Mouse (Mus musculus) forebrain, embryonic 12.5 days (tissue): ENCODE measurements around the gene Fgl2. TPM values are rescaled to one million over a fixed set of nuclear protein-coding genes. Genes with fewer than 3 reads are reported as not detected.

Experiments
- ATAC-seq: fragments of 200-750 bp; cut with Nextera tagmentation; 2 replicates; pipeline ENCODE4 v1.8.0; 2017; ENCODE audit warnings: moderate TSS enrichment; ENCODE audit not compliant: low FRiP score
- H3K27ac ChIP-seq: fragments of 300-500 bp; sonication (generic); 2 replicates; pipeline ENCODE4 v1.5.1; 2016; ENCODE audit warnings: mild to moderate bottlenecking
- H3K27me3 ChIP-seq: fragments of 300-500 bp; sonication (generic); 2 replicates; pipeline ENCODE4 v1.6.1; 2016; ENCODE audit warnings: mild to moderate bottlenecking
- H3K36me3 ChIP-seq: fragments of 300-500 bp; sonication (generic); replicated peaks from 2 replicates; pipeline ENCODE4 v1.6.1; 2016; ENCODE audit warnings: mild to moderate bottlenecking
- H3K4me1 ChIP-seq: fragments of 300-500 bp; sonication (generic); 2 replicates; pipeline ENCODE4 v1.6.1; 2016
- H3K4me2 ChIP-seq: fragments of 300-500 bp; sonication (generic); 2 replicates; pipeline ENCODE4 v1.6.1; 2016; ENCODE audit warnings: mild to moderate bottlenecking, moderate library complexity
- H3K4me3 ChIP-seq: fragments of 300-500 bp; sonication (generic); replicated peaks from 2 replicates; pipeline ENCODE4 v1.5.1; 2016; ENCODE audit warnings: mild to moderate bottlenecking
- H3K9ac ChIP-seq: fragments of 300-500 bp; sonication (generic); 2 replicates; pipeline ENCODE4 v1.6.1; 2016; ENCODE audit warnings: mild to moderate bottlenecking
- H3K9me3 ChIP-seq: fragments of 300-500 bp; sonication (generic); 2 replicates; pipeline ENCODE4 v1.6.1; 2016
- WGBS: fragments of 180-500 bp; shearing (Covaris S2); methylation state at CpG from one replicate; pipeline ENCODE4 v1.1.7; 2016; 5-methylcytosine and 5-hydroxymethylcytosine counted together
- polyA plus RNA-seq: library from polyadenylated mRNA; unstranded; fragments of >200 nt; fragmentation: Nextera tagmentation; extraction: Ambion mirVana; gene quantifications from 2 replicates; pipeline ENCODE4 v1.2.1, GENCODE M21; 2016

The Fgl2 gene
- polyA plus RNA-seq, 1 experiment from 2014 or later = 1.4 TPM

DNA sequence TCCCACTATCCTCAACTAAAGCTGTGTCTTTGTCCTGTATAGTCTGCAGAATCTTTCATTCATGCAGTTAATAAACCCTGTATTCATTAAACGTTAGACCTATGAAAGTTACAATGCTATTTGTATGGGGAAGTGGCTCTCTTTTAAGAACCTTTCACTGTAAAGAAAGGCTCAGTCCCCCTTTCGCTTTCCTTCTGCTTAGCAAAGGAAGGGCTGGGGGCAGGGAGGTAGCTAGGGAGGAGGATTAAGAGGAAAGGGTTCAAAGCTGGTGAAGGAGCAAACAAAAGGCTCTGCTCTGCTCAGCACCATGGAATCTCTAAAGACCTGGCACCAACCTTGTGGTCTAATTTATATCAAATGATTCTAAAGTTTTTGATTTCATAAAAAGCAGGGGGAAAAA lies 4.9 kb upstream of the Fgl2 start:
- ATAC-seq = no peak
- Histone ChIP-seq H3K4me2 (no peak overlapping the region), H3K9me3 (no peaks in the 10 kb centered on the region), H3K27me3 (no peaks in the 10 kb centered on the region), H3K4me3 (no peak overlapping the region), H3K36me3 (no peaks in the 10 kb centered on the region), H3K9ac (no peak overlapping the region), H3K27ac (no peak overlapping the region), H3K4me1 (peaks cover 14% of the 10 kb centered on the region)
- WGBS = 0% methylated on average over 2 of the region's 2 CpGs

DNA sequence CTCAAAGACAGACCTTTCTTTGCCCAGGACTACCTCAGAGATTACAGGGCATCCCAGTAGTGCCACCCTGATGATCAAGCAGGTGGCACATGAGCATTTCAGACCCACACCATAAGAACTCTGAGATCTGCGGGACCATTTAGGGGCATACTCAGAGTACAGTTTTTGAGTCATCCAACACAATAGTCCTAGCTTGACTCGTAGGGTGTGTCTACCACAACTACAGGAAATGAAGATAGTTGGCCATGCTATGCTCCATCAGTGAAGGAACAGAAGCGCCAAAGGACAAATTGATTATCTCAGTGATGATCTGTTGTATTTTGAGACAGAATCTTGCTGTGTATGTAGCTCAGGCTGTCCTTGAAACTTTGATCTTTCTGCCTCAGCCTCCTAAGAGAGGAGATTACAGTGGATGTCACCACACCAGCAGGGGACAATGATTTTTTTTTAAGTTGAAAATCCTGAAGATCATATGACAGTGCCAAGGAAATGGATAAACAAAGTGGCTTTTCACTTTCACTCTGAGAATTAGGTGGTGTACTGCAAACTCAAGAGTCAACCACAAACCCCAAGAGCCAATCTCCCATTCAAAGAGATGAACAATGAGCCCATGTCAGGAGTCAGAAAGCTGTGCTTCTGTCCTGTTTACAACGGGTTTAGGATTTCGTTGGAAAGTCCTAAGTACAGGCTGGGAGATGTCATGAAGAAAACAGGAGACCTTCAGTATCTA lies 2.1 kb upstream of the Fgl2 start:
- no peak overlapping the region for H3K27ac ChIP-seq
- 92% methylated on average over 5 of the region's 5 CpGs for WGBS

DNA sequence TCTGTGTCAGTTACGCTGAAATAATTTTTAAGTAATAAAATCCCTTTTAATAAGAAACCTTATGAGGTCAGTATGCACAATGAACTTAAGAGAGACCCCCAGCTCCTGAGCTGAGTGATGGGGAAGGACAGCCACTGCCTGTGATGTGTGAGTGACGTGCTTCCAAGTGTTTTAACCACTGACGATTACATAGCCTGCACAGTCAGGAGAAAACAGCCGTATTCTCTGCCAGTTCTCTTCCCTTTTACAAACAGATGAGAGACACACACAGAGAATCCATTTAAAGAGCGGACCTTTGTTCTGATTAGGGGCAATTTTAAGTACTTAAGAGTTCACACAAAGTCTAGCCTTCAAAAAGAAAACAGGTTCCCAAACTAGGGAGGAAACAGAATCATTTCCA lies 522 bp upstream of the Fgl2 start:
- H3K4me3 ChIP-seq = peak overlapping the region; percentile 50
- peak; percentile 55; the same call in 1 of the 2 replicates for ATAC-seq
- H3K27me3 ChIP-seq = no peaks in the 10 kb centered on the region
- WGBS = 32% methylated on average over 5 of the region's 5 CpGs
- H3K4me1 ChIP-seq = peaks cover 18% of the 10 kb centered on the region
- H3K4me2 ChIP-seq = peak overlapping the region; percentile 90
- no peak overlapping the region for H3K27ac ChIP-seq
- no peaks in the 10 kb centered on the region for H3K36me3 ChIP-seq
- H3K9ac ChIP-seq = no peak overlapping the region; the same call in 1 of the 2 replicates
- no peaks in the 10 kb centered on the region for H3K9me3 ChIP-seq

More for the DNA sequence above, 2.1 kb upstream of the Fgl2 start:
- ATAC-seq = no peak
- H3K9ac ChIP-seq = no peak overlapping the region
- no peaks in the 10 kb centered on the region for H3K9me3 ChIP-seq
- H3K4me1 ChIP-seq = peaks cover 18% of the 10 kb centered on the region
- no peak overlapping the region for H3K4me2 ChIP-seq
- H3K4me3 ChIP-seq = no peak overlapping the region
- no peaks in the 10 kb centered on the region for H3K27me3 ChIP-seq
- H3K36me3 ChIP-seq = no peaks in the 10 kb centered on the region

DNA sequence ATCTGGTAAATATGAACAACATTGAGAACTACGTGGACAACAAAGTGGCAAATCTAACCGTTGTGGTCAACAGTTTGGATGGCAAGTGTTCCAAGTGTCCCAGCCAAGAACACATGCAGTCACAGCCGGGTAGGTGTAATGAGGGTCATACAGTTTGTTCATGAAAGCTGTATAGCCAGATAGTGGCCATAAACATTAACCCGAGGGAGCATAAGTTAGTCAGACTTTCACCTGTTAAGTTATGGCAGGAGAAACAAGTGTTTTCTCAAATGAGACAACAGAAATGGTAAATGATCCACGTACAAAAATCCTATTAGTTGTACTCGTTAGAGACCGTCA lies 707 bp downstream of the Fgl2 start:
- Histone ChIP-seq H3K4me1 (peaks cover 10% of the 10 kb centered on the region), H3K36me3 (no peaks in the 10 kb centered on the region), H3K9ac (peak overlapping the region; percentile 54), H3K9me3 (no peaks in the 10 kb centered on the region), H3K27ac (no peak overlapping the region), H3K4me3 (peak overlapping the region; percentile 50), H3K27me3 (no peaks in the 10 kb centered on the region), H3K4me2 (peak overlapping the region; percentile 90)
- WGBS = 68% methylated on average over 7 of the region's 7 CpGs
- 0 out of 2 replicates have a peak, but pooled peaks have one; percentile 3 for ATAC-seq

DNA sequence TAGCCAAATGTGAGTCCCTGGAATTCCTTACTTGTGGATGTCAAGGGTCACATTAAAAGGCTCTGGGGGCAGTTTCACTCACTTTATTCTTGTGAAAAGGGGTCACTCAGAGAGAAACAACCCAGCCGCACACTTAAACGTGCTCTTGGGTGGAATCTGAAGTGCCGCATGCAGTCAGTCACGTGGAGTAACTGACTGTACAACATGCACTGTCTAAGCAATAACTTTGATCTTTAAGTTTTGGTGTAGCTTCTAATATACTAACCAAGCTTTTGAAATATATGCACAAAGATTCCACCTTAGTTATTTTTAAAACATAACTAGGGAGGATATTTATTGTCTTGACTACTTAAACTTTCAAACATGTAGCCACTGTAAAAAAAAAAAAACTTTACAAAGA lies 4.5 kb downstream of the Fgl2 start:
- no peak for ATAC-seq
- Histone ChIP-seq H3K9ac (no peak overlapping the region), H3K9me3 (no peaks in the 10 kb centered on the region), H3K4me1 (peaks cover 8% of the 10 kb centered on the region), H3K4me2 (no peak overlapping the region), H3K27me3 (no peaks in the 10 kb centered on the region), H3K36me3 (no peaks in the 10 kb centered on the region), H3K27ac (no peak overlapping the region), H3K4me3 (no peak overlapping the region)
- WGBS = 70% methylated on average over 4 of the region's 4 CpGs

DNA sequence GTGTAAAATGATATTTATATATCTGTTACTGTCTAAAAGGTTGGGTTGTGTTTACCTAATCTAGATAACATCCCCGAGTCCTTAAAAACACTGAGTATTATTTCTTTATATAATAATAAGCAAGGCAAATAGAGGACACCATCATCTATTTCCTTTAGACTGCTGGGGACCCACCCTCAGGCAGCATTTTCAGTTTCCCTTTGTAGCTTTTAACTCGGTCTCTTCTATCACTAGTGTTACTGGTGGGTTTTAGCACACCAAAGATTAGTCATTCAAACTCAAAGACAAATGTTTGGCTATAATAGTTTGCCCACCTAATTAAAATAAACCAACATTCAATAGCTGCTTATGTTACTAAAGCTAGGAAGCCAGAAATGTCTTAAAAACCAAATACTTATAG lies 6.0 kb downstream of the Fgl2 start:
- Histone ChIP-seq H3K4me3 (no peak overlapping the region), H3K36me3 (no peaks in the 10 kb centered on the region), H3K4me2 (no peak overlapping the region), H3K4me1 (no peaks in the 10 kb centered on the region), H3K27ac (no peak overlapping the region), H3K27me3 (no peaks in the 10 kb centered on the region), H3K9me3 (no peaks in the 10 kb centered on the region), H3K9ac (no peak overlapping the region)
- no peak for ATAC-seq
- WGBS = 76% methylated on average over 2 of the region's 2 CpGs

DNA sequence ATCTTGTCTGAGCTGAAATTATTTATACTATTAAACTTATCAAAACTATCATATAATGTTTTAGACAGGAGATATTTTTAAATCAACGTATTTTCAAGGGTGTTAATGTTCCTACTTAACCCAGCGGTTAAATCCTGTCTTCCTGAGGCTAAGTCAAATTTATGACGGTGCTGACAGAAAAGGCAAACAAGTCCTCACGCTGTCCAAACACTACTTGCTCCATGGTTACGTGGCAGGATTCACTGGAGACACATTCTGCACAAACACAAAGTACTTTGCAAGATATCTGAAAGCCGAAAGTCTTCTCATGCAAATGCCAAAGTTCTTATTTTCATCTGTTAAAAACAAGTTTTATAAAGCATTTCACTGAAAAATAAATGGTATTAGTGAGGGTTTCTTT lies 9.5 kb downstream of the Fgl2 start:
- WGBS = 83% methylated on average over 6 of the region's 6 CpGs
- no peaks in the 10 kb centered on the region for H3K4me1 ChIP-seq
- no peaks in the 10 kb centered on the region for H3K9me3 ChIP-seq
- no peak overlapping the region for H3K9ac ChIP-seq
- ATAC-seq = no peak
- no peaks in the 10 kb centered on the region for H3K36me3 ChIP-seq
- no peaks in the 10 kb centered on the region for H3K27me3 ChIP-seq
- no peak overlapping the region for H3K4me3 ChIP-seq
- H3K4me2 ChIP-seq = no peak overlapping the region
- no peak overlapping the region for H3K27ac ChIP-seq

DNA sequence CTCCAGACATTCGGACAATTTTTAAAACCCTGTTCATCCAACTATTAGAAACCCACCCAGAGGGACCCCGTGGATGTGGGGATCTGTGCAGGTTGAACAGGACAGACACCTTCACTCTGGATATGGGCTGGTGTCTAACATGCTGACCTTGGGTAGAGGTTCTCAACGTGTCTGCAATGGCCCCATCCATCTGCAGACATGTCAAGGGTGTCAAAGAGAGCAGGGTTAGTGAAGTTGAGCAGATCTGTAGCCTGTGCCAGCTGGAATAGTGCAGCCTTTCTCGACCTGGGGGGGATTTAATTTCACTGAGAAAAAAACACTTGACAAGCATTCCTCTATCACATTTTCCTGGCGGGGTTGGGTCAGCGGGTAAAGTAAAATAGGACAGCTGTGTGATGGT lies 10.2 kb downstream of the Fgl2 start:
- H3K4me2 ChIP-seq = no peak overlapping the region
- no peak for ATAC-seq
- no peak overlapping the region for H3K9ac ChIP-seq
- H3K27ac ChIP-seq = no peak overlapping the region
- no peaks in the 10 kb centered on the region for H3K4me1 ChIP-seq
- H3K4me3 ChIP-seq = no peak overlapping the region
- H3K27me3 ChIP-seq = no peaks in the 10 kb centered on the region
- no peaks in the 10 kb centered on the region for H3K9me3 ChIP-seq
- 76% methylated on average over 6 of the region's 6 CpGs for WGBS
- H3K36me3 ChIP-seq = no peaks in the 10 kb centered on the region

DNA sequence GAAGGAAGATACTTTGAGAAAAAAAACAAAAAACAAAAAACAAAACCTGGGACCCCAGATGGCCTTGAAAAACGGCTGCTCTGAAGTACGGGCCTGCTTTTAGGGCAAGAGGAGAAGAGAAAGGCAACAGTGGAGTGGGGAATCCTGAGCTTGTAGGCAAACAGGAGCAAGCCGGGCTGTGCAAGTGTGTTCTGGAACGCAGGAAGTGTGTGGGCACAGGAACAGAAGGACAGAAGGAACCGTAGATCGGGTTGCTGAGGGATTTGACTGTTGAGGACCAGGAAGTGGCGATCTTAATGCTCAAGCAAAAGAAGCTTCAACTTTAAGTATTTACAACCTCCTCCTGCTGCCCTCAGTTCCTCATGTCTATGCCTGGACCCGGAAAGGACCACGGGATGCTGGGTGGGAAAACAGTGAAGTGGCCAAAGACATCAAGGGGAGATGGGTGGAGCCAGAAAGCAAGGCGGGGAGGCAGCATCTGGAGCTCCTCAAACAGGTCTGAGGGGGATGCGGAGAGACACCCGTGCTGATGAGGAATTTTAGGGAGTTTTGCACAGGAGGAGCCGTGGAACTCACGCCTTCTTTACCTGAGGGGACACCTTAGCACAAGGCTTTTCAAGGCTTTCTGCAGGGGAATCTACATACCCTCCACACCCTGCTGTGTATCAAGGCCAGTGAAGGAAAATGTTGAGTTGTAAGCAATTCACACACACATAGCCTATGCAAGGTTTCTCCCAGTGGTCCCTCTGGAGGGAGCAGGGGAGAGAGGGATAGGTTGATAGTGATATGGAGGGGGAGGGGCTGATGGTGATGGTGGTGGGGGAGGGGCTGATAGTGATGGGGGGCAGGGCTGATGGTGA lies 11.2 kb downstream of the Fgl2 start:
- Histone ChIP-seq H3K9ac (no peak overlapping the region), H3K4me3 (no peak overlapping the region), H3K4me2 (no peak overlapping the region), H3K27ac (no peak overlapping the region), H3K27me3 (no peaks in the 10 kb centered on the region), H3K36me3 (no peaks in the 10 kb centered on the region), H3K4me1 (no peaks in the 10 kb centered on the region), H3K9me3 (no peaks in the 10 kb centered on the region)
- 51% methylated on average over 14 of the region's 14 CpGs for WGBS
- ATAC-seq = no peak

DNA sequence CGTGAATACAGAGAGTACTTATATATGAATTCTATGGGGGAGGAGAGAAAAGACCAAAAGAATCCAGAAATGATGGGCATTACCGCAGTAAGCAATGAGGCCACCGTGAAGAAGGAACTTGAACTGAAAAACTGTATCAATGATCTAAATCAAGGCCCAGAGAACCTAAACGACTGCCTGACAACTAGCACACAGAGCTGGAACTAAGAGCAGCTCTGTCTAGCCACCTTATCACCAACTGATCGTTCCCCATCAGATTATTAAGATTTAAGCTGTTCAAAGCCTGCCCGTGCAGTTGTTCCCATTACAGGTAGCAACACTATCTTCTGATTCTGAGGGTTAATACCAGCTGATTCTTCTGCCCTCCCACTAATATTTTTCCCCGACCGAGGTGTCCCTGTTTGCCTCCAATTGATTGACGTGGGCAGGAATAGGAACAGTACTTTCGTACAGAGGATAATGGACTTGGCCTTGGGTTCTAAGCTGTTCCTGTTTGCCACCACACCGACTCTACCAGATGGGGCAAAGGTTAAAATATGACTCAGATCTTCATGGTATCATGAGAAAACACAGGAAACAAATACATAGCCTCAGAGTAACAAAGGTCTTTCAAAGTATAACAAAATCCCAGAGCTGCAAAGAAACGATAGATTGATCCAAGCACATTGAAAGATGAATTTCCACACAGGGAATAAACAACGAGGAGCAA lies 12.0 kb downstream of the Fgl2 start:
- no peaks in the 10 kb centered on the region for H3K9me3 ChIP-seq
- H3K4me1 ChIP-seq = no peaks in the 10 kb centered on the region
- no peak for ATAC-seq
- H3K4me2 ChIP-seq = no peak overlapping the region
- WGBS = 83% methylated on average over 13 of the region's 13 CpGs
- no peaks in the 10 kb centered on the region for H3K27me3 ChIP-seq
- no peaks in the 10 kb centered on the region for H3K36me3 ChIP-seq
- H3K9ac ChIP-seq = no peak overlapping the region
- no peak overlapping the region for H3K27ac ChIP-seq
- H3K4me3 ChIP-seq = no peak overlapping the region

DNA sequence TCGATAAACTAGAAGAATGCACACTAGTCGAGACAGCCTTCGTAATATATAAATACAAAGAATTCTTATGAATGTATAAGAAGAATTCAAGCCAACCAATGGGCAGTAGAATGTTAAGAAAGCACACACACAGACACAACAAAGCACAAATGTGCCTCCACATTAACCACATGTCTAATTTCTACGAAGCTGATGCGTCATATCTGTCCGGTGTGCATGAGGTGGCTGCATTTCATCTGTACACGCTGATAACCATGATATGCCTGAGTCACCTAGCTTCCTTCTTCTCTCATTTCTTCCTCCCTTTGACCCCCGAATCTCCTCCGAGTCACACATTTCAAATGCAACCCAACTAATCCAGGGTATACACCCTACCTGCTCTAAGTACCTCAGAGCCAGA lies 12.5 kb downstream of the Fgl2 start:
- ATAC-seq = no peak
- 94% methylated on average over 9 of the region's 9 CpGs for WGBS

DNA sequence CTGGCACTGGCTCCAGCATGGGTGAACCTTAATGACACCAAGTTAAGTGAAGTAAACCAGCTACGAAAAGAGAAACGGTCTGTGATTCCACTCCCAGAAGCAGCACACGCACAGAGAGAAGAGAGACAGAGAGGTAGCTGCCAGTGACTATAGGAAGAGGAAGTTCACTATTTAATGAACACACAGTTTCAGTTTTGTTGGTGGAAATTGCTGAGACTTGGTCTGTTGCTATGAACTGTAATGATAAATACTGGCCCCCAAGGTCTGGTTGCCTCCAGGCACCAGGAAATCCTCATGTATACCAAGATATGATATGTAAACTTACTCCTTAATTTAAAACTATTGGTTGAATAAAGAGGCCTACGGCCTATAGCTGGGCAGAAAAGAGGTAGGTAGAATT lies 14.0 kb downstream of the Fgl2 start:
- Histone ChIP-seq H3K9me3 (no peaks in the 10 kb centered on the region), H3K4me3 (no peak overlapping the region), H3K36me3 (no peaks in the 10 kb centered on the region), H3K27me3 (no peaks in the 10 kb centered on the region), H3K4me1 (0 out of 2 replicates have a peak, but pooled peaks cover under 1% of the 10 kb centered on the region), H3K9ac (no peak overlapping the region), H3K27ac (no peak overlapping the region), H3K4me2 (no peak overlapping the region)
- ATAC-seq = no peak
- 91% methylated on average over 4 of the region's 4 CpGs for WGBS

More for the DNA sequence above, 12.5 kb downstream of the Fgl2 start:
- Histone ChIP-seq H3K4me2 (no peak overlapping the region), H3K27me3 (no peaks in the 10 kb centered on the region), H3K27ac (no peak overlapping the region), H3K4me3 (no peak overlapping the region), H3K4me1 (no peaks in the 10 kb centered on the region), H3K9ac (no peak overlapping the region), H3K9me3 (no peaks in the 10 kb centered on the region), H3K36me3 (no peaks in the 10 kb centered on the region)
